In genomic region chr4:117360713-117361557, GRCm38 (mm10) we compare ENCODE assay signal across 15 mouse cellular contexts.
DNase-seq lines count a peak whose midpoint lies in the region; ATAC-seq and TF ChIP-seq lines count a peak whose summit lies in the region.
"Had no signal": no experiment of that assay in that cellular context is flagged by ENCODE, and none has a peak within 500 bp of the region (broad histone marks: within the 10 kb centered on the region; RNA-seq: fewer than 3 reads in every experiment).

No protein-coding gene starts in this region.

- peak overlapping the region; percentile 43 for H3K27ac ChIP-seq in gastrocnemius, adult 2 months
- H3K27ac ChIP-seq in hindbrain, embryonic 15.5 days (replicated peaks), result no peak overlapping the region
- no peak overlapping the region for H3K27ac ChIP-seq in stomach, postnatal 0 days (replicated peaks)
- H3K27ac ChIP-seq: macrophage had no signal

- 33% methylated on average over 16 of the region's 16 CpGs for WGBS in hindbrain, embryonic 15.5 days
- 42% methylated on average over 16 of the region's 16 CpGs for whole genome bisulfite sequencing in stomach, postnatal 0 days

- H3K27me3 ChIP-seq in hindbrain, embryonic 15.5 days, result peaks cover 80% of the 10 kb centered on the region
- no peaks in the 10 kb centered on the region for H3K27me3 ChIP-seq in stomach, postnatal 0 days (ENCODE audit: control insufficient read depth, insufficient read depth, low read length)

- no peak for DNase-seq in gastrocnemius, adult 2 months
- DNase-seq in gastrocnemius, postnatal 14 days, result no peak
- peak; percentile 25 for DNase-seq in ovary, postnatal 14 days (ENCODE audit: low spot score)
- no peak for DNase-seq in ovary, postnatal 10 days (ENCODE audit: low spot score)
- DNase-seq in stomach, postnatal 0 days (ENCODE audit: low spot score), result no peak
- no peak for DNase-seq in left cerebral cortex, postnatal 14 days (ENCODE audit: low spot score in 2 of 2)
- DNase-seq: cerebellum, postnatal 36 days; gastrocnemius, postnatal 25 days; heart, postnatal 10 days; kidney, adult 9 months; layer of hippocampus, postnatal 36 days; liver had no signal

- H3K9me3 ChIP-seq in hindbrain, embryonic 15.5 days, result no peaks in the 10 kb centered on the region
- no peaks in the 10 kb centered on the region for H3K9me3 ChIP-seq in stomach, postnatal 0 days (ENCODE audit: control insufficient read depth, low read length)

- H3K4me3 ChIP-seq in gastrocnemius, adult 2 months, result no peak overlapping the region
- H3K4me3 ChIP-seq in hindbrain, embryonic 15.5 days, result no peak overlapping the region
- no peak overlapping the region for H3K4me3 ChIP-seq in stomach, postnatal 0 days (ENCODE audit: low read depth, low read length)

- H3K4me2 ChIP-seq in hindbrain, embryonic 15.5 days, result no peak overlapping the region
- 0 out of 2 replicates have a peak overlapping the region, but pooled peaks have one; percentile 5 for H3K4me2 ChIP-seq in stomach, postnatal 0 days (replicated peaks; ENCODE audit: low read depth)

- H3K36me3 ChIP-seq in hindbrain, embryonic 15.5 days, result no peaks in the 10 kb centered on the region
- no peaks in the 10 kb centered on the region for H3K36me3 ChIP-seq in stomach, postnatal 0 days (ENCODE audit: control insufficient read depth, insufficient read depth, low read length)

- peak; percentile 33 for ATAC-seq in hindbrain, embryonic 15.5 days (ENCODE audit: low FRiP score, low read depth)
- ATAC-seq in stomach, postnatal 0 days (ENCODE audit: low FRiP score, low TSS enrichment), result no peak
- no peak for ATAC-seq in megakaryocyte progenitor cell, adult 5-6 weeks (replicated peaks; ENCODE audit: poor library complexity)

- intact Hi-C loops in gastrocnemius, adult 2 months (cut with DNase I), result no loop called here
- intact Hi-C loops in gastrocnemius, postnatal 14 days (cut with DNase I; ENCODE audit: low total_unique reads), result no loop called here
- intact Hi-C loops in left cerebral cortex, postnatal 14 days (cut with DNase I), result no loop called here

- no peak for TF ChIP-seq CTCF in gastrocnemius, adult 2 months (IDR thresholded peaks at IDR 0.05)
- no peak for TF ChIP-seq CTCF in stomach, postnatal 0 days (IDR thresholded peaks at IDR 0.05; ENCODE audit: low read depth)

- no peak overlapping the region for H3K9ac ChIP-seq in hindbrain, embryonic 15.5 days
- no peak overlapping the region for H3K9ac ChIP-seq in stomach, postnatal 0 days (ENCODE audit: low read length)

- H3K4me1 ChIP-seq in hindbrain, embryonic 15.5 days (replicated peaks), result peaks cover 28% of the 10 kb centered on the region
- 0 out of 2 replicates have a peak, but pooled peaks cover 2% of the 10 kb centered on the region for H3K4me1 ChIP-seq in stomach, postnatal 0 days (replicated peaks; ENCODE audit: control insufficient read depth, insufficient read depth)

- no peak for TF ChIP-seq EP300 in stomach, postnatal 0 days (optimal IDR thresholded peaks at IDR 0.05)
